Mouse (Mus musculus) lung, adult 2 months (tissue): ENCODE data around the gene Slc22a1. TPM values are rescaled to one million over a fixed set of nuclear protein-coding genes. Genes with fewer than 3 reads are reported as not detected.

ENCODE experiments used
- DNase-seq: peaks from one replicate; pipeline ENCODE4 v3.0.0; 2022
- H3K4me1 ChIP-seq: fragments of 200-500 bp; 2 replicates; pipeline ENCODE4 v1.6.1; 2011; ENCODE audit warnings: low read length; ENCODE audit not compliant: control insufficient read depth, insufficient read depth
- H3K4me3 ChIP-seq: fragments of 200-500 bp; replicated peaks from 2 replicates; pipeline ENCODE3; 2011; ENCODE audit warnings: low read depth, mild to moderate bottlenecking, control low read depth, low read length; ENCODE audit errors: extremely low read depth
- CTCF ChIP-seq: fragments of 200-500 bp; IDR thresholded peaks from 2 replicates; pipeline ENCODE4 v1.5.1; 2011; ENCODE audit warnings: mild to moderate bottlenecking, low read length, control low read depth; ENCODE audit not compliant: insufficient read depth
- POLR2A ChIP-seq: fragments of 200-500 bp; IDR thresholded peaks from 2 replicates; pipeline ENCODE4 v1.6.1; 2011; ENCODE audit warnings: low read depth, mild to moderate bottlenecking, control low read depth, low read length, borderline replicate concordance; ENCODE audit errors: extremely low read depth
- WGBS: fragments of 180-500 bp; shearing (Covaris S2); methylation state at CpG from one replicate; pipeline ENCODE4 v1.1.7; 2018; 5-methylcytosine and 5-hydroxymethylcytosine counted together
- polyA plus RNA-seq: library from polyadenylated mRNA; depleted of rRNA; stranded (reverse); fragments of >200 nt; gene quantifications from 2 replicates; pipeline ENCODE4 v1.2.3, GENCODE M21; 2012

Slc22a1 gene
- polyA plus RNA-seq, 1 experiment: 1.7 TPM

DNA sequence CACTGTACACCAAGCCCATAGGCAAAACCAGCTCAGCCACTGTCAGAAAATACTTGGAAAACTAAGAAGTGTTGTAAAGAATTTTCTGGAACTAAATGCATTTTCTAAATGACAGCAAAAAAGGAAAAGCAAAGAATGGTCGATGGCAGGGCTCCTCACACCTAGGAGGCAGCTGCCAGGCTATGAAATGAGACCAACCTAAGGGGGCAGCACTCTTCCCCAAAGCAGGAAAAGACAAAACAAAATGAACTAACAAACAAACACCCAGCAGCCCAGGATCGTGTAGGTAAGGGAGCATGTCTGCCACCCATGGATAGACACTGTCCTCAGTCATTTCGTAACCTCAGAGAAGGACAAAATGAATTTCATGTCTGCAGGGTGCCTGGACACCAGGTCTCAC lies 37.4 kb upstream of the Slc22a1 start:
- no peaks in the 10 kb centered on the region for H3K4me1 ChIP-seq

GRCm38 (mm10) chr17:12712191-12712590 lies 36.6 kb upstream of the Slc22a1 start:
- Histone ChIP-seq H3K4me1 (no peaks in the 10 kb centered on the region), H3K4me3 (no peak overlapping the region)
- TF ChIP-seq POLR2A (no peak), CTCF (no peak)
- DNase-seq: no peak

More for the DNA sequence above, 37.4 kb upstream of the Slc22a1 start:
- TF ChIP-seq POLR2A (no peak), CTCF (no peak)
- WGBS: 73% methylated on average over 3 of the region's 3 CpGs
- H3K4me3 ChIP-seq: no peak overlapping the region
- DNase-seq: no peak

DNA sequence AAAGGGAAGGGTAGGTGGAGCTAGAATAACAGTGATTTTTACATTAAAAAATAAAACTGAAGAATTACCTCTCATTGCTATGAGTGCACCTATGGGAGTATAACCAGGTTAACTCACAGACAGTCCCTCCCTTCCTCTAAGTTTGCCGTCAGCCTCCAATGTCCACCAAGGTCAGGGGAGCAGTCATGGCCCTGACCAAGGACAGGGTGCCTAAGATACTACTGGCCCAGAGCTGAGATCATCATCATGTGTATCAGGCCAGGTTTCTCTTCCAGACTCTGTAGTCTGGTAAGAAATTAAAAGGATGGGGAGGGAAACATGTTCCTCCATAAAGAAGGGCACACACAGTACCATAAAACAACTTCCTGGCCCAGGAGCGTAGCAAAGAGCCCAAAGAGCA lies 35.3 kb upstream of the Slc22a1 start:
- no peak for DNase-seq
- 93% methylated on average over 2 of the region's 2 CpGs for WGBS
- Histone ChIP-seq H3K4me3 (no peak overlapping the region), H3K4me1 (no peaks in the 10 kb centered on the region; the same call in 1 of the 2 replicates)
- TF ChIP-seq CTCF (no peak), POLR2A (no peak)

DNA sequence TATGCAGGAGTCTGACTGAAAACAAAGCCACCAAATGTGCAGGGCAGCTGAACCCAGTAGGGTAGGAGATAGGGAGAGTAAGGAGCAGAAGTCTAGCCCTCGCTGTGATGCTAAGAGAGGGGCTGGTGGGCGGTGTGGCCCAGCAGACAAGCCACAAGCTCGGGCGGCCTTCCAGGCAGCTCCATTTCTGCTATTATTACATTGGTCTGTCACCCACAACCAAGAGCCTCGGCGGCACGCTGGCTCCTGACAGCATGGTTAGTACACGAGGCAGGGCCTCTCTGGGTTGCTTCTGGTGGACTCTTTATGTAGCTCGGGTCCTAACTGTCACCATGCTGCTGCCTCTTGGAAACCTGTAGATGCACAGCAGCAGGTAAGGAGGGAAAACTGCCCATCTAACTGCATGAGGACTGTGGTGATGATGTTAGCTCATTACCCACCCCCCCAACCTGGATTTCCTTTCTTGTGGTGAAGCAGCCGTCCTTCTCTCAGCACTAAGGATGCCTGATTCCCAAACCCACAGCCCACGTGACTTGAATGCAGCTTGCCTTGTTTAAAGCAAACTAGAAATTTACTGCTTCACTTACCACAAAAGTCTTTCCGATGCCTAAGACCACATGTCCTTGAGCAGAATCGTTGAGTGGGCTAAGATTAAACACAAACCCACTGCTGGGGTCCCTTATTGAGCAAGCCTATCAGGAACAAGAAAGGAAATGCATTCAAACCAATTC lies 34.6 kb upstream of the Slc22a1 start:
- no peak for TF ChIP-seq CTCF
- TF ChIP-seq POLR2A: no peak

DNA sequence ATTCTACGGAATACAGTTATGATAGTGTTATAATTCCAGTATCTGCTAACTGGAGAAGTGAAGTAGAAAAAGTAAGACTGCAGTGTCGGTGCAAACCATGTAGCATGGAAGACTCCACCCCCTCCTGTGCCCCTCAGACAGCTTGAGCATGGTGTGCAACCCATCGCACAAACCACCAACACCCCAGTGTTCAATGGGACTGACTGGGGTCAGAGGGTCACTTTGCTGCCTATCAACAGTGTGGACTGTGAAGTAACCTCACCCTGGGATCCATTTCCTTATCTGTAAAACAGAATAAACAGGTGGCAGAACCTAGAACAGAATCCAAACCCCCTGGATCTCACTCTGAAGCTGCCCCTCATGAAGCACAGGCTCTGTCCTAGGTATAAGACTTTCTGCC lies 32.8 kb upstream of the Slc22a1 start:
- no peaks in the 10 kb centered on the region; the same call in 1 of the 2 replicates for H3K4me1 ChIP-seq

More for the DNA sequence above, 34.6 kb upstream of the Slc22a1 start:
- H3K4me3 ChIP-seq: no peak overlapping the region
- WGBS: 71% methylated on average over 13 of the region's 13 CpGs
- no peak for DNase-seq
- no peaks in the 10 kb centered on the region; the same call in 1 of the 2 replicates for H3K4me1 ChIP-seq

GRCm38 (mm10) chr17:12706590-12707049 lies 31.0 kb upstream of the Slc22a1 start:
- no peak for DNase-seq
- WGBS: 46% methylated on average over 10 of the region's 10 CpGs
- Histone ChIP-seq H3K4me1 (no peaks in the 10 kb centered on the region; the same call in 1 of the 2 replicates), H3K4me3 (no peak overlapping the region)
- no peak for TF ChIP-seq CTCF
- no peak for TF ChIP-seq POLR2A

More for the DNA sequence above, 32.8 kb upstream of the Slc22a1 start:
- TF ChIP-seq POLR2A (no peak), CTCF (no peak)
- H3K4me3 ChIP-seq: no peak overlapping the region
- DNase-seq: no peak
- whole genome bisulfite sequencing: 86% methylated on average over 3 of the region's 3 CpGs

GRCm38 (mm10) chr17:12702901-12703300 lies 27.3 kb upstream of the Slc22a1 start:
- TF ChIP-seq POLR2A (no peak), CTCF (no peak)
- H3K4me1 ChIP-seq: no peaks in the 10 kb centered on the region; the same call in 1 of the 2 replicates
- WGBS: 82% methylated on average over 5 of the region's 5 CpGs
- H3K4me3 ChIP-seq: no peak overlapping the region
- no peak for DNase-seq

DNA sequence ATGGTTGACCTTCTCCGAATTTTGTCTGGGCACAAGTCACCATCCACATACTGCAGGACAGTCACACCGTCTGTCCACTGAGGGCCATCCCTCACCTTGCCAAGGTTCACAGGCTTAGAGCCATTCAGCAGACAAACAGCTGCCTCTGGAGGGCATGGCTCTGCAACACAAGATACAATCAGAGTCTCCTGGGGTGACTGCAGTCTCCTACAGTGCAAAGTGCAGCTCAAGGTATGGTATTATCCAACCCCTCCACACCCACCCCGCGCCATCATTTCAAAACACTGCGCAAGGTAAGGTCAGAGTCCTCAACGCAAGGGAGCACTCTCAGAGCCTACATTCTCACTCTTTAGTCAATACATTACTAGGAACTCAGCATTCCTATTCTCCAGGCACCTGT lies 24.7 kb upstream of the Slc22a1 start:
- TF ChIP-seq POLR2A (no peak), CTCF (no peak)
- no peak overlapping the region for H3K4me3 ChIP-seq
- DNase-seq: no peak
- no peaks in the 10 kb centered on the region for H3K4me1 ChIP-seq
- WGBS: 94% methylated on average over 6 of the region's 6 CpGs

DNA sequence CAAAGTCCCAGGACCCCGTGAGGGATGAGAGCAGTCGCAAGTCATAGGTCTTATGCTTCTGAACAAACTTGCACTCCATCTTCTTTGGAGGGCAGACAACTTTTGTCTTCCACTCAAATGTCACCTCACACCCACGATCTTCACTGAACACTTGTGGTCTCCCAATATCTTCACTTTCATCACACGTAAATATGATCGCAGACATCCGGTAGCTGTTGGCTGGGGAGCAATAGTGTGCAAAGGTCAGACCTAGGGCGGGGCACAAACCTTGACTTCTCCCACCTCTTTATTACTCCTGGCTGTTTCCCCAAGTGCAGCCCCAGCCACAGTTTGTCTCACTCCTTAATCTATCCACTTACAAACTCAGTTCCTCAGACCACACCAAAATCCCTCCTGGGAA lies 16.3 kb upstream of the Slc22a1 start:
- no peak for TF ChIP-seq POLR2A
- no peak for TF ChIP-seq CTCF
- WGBS: 60% methylated on average over 7 of the region's 7 CpGs
- no peaks in the 10 kb centered on the region for H3K4me1 ChIP-seq
- H3K4me3 ChIP-seq: no peak overlapping the region
- no peak for DNase-seq

DNA sequence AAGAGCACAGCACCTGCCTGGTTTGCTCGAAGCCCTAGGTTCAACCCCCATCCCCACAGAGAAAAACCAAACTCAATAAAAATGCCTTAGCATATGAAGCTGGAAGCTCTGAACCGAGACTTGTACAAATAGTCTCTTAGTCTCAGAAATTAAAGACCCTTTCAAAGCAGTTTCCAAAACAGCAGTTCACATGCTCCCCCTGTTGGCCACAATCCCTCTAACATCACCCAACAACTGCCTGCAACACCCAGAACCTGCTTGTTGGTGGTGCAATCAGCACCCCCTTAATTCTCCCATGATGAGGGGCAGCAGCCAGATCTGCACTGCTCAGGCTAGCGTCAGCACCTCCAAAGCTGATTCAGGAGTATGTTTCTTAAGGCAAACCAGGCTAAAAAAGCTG lies 13.9 kb upstream of the Slc22a1 start:
- TF ChIP-seq CTCF (peak; percentile 27; the same call in 1 of the 2 replicates), POLR2A (no peak)
- 65% methylated on average over 3 of the region's 3 CpGs for WGBS
- DNase-seq: no peak
- Histone ChIP-seq H3K4me1 (no peaks in the 10 kb centered on the region), H3K4me3 (no peak overlapping the region)
